Mouse (Mus musculus) hindbrain, embryonic 15.5 days (tissue): ENCODE results near the gene Cdhr2. TPM values are rescaled to one million over a fixed set of nuclear protein-coding genes. Genes with fewer than 3 reads are reported as not detected.

Source experiments
- ATAC-seq: fragments of 200-750 bp; cut with Nextera tagmentation; 2 replicates; pipeline ENCODE4 v1.8.0; 2017; ENCODE audit warnings: low read depth, moderate number of reproducible peaks, moderate TSS enrichment; ENCODE audit not compliant: low FRiP score
- H3K27ac ChIP-seq: fragments of 300-500 bp; sonication (generic); replicated peaks from 2 replicates; pipeline ENCODE4 v1.5.1; 2015; ENCODE audit warnings: mild to moderate bottlenecking, inconsistent platforms
- H3K27me3 ChIP-seq: fragments of 300-500 bp; sonication (generic); 2 replicates; pipeline ENCODE4 v1.6.1; 2015; ENCODE audit warnings: control low read depth, inconsistent platforms
- H3K36me3 ChIP-seq: fragments of 300-500 bp; sonication (generic); 2 replicates; pipeline ENCODE4 v1.6.1; 2015; ENCODE audit warnings: control low read depth, inconsistent platforms
- H3K4me1 ChIP-seq: fragments of 300-500 bp; sonication (generic); replicated peaks from 2 replicates; pipeline ENCODE4 v1.6.1; 2015; ENCODE audit warnings: control low read depth, inconsistent platforms
- H3K4me2 ChIP-seq: fragments of 300-500 bp; sonication (generic); 2 replicates; pipeline ENCODE4 v1.6.1; 2015; ENCODE audit warnings: moderate library complexity, mild to moderate bottlenecking, inconsistent platforms
- H3K4me3 ChIP-seq: fragments of 300-500 bp; sonication (generic); 2 replicates; pipeline ENCODE4 v1.5.1; 2015; ENCODE audit warnings: mild to moderate bottlenecking, inconsistent platforms
- H3K9ac ChIP-seq: fragments of 300-500 bp; sonication (generic); 2 replicates; pipeline ENCODE4 v1.6.1; 2015; ENCODE audit warnings: inconsistent platforms
- H3K9me3 ChIP-seq: fragments of 300-500 bp; sonication (generic); 2 replicates; pipeline ENCODE4 v1.6.1; 2016; ENCODE audit warnings: control low read depth, inconsistent platforms
- WGBS: fragments of 180-500 bp; shearing (Covaris S2); methylation state at CpG from one replicate; pipeline ENCODE4 v1.1.7; 2015; 5-methylcytosine and 5-hydroxymethylcytosine counted together
- polyA plus RNA-seq: library from polyadenylated mRNA; unstranded; fragments of >200 nt; fragmentation: Nextera tagmentation; extraction: Ambion mirVana; gene quantifications from 2 replicates; pipeline ENCODE4 v1.2.1, GENCODE M21; 2015

Cdhr2 gene
- 0.17 and 0.26 TPM in 2 replicates for polyA plus RNA-seq

DNA sequence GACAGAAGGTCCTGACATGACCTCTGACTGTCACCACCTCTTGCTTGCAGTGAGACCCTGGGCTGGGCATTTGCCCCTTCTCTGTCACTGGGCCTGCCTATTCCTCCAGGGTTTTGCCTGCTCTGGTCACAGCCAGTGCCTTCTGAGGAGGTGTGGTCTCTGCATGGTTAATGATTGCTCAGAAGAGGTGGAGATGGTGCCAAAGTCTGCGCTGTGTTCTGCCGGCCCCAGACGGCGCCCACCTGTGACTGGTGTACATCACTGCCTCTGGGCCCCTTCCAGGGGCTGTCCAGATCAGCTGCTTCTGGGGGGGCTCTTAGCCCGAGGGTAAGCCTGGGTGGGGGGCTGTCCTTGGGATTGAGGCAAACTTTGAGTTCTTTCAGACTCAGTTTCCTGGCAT lies at the start of gene Cdhr2:
Gene Cdhr2, plus strand, starts transcription at position 219 of the 400 bp plus-strand sequence.
- H3K9ac ChIP-seq: no peak within 1 kb of the TSS
- H3K9me3 ChIP-seq: no peaks in the 10 kb centered on the region
- H3K27ac ChIP-seq: no peak within 1 kb of the TSS
- H3K4me1 ChIP-seq: no peaks in the 10 kb centered on the region
- no peaks in the 10 kb centered on the region for H3K36me3 ChIP-seq
- no peak within 1 kb of the TSS for H3K4me2 ChIP-seq
- no peaks in the 10 kb centered on the region for H3K27me3 ChIP-seq
- no peak within 1 kb of the TSS for H3K4me3 ChIP-seq
- ATAC-seq: no peak
- 53% methylated on average over 5 of the region's 5 CpGs for WGBS

DNA sequence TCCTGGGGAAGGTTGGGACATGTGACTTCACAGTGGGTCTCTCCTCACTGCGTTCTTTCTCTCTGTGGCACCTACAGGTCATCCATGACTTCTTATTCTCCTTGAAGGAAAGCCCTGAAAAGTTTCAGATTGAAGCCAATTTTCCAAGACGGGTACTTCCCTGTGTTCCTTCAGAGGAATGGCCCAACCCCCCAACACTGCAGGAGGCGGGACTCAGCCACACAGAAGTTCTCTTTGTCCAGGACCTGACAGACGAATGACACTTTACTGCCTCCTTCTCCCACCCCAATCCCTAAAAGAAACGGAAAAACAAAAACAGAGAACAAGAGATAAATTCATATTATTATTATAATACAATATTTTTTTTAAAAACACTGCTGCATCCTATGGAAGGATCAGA lies 40.4 kb upstream of the Cdhr2 start:
- H3K27ac ChIP-seq: no peak overlapping the region
- H3K4me3 ChIP-seq: no peak overlapping the region
- H3K27me3 ChIP-seq: no peaks in the 10 kb centered on the region
- no peak overlapping the region for H3K4me2 ChIP-seq
- no peaks in the 10 kb centered on the region for H3K9me3 ChIP-seq
- H3K36me3 ChIP-seq: peaks cover 62% of the 10 kb centered on the region
- H3K9ac ChIP-seq: no peak overlapping the region
- H3K4me1 ChIP-seq: no peaks in the 10 kb centered on the region
- WGBS: 51% methylated on average over 5 of the region's 5 CpGs
- no peak for ATAC-seq

DNA sequence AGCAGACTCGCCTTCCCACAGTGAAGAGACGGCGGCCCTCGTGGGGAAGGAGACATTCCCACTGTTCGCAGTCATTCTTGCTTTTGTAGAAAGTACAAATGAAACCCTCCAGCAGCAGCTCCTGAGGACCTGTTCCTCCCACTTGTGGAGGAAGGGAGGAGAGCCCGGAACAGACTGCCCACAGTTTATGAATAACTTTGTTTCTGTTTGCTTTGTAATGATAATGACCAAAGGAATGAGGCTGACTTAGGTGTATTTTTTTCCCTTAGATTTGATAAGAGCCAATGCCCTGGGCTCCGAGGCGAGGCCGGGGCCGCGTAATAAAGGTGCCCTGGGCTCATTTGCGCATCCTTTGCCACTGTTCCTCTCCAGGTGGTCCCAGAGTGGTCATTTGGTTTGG lies 39.9 kb upstream of the Cdhr2 start:
- no peak overlapping the region for H3K4me3 ChIP-seq
- no peak for ATAC-seq
- WGBS: 77% methylated on average over 12 of the region's 12 CpGs
- H3K27ac ChIP-seq: no peak overlapping the region
- no peak overlapping the region for H3K9ac ChIP-seq
- H3K9me3 ChIP-seq: no peaks in the 10 kb centered on the region
- no peaks in the 10 kb centered on the region for H3K4me1 ChIP-seq
- H3K4me2 ChIP-seq: no peak overlapping the region
- H3K36me3 ChIP-seq: peaks cover 59% of the 10 kb centered on the region
- no peaks in the 10 kb centered on the region for H3K27me3 ChIP-seq

DNA sequence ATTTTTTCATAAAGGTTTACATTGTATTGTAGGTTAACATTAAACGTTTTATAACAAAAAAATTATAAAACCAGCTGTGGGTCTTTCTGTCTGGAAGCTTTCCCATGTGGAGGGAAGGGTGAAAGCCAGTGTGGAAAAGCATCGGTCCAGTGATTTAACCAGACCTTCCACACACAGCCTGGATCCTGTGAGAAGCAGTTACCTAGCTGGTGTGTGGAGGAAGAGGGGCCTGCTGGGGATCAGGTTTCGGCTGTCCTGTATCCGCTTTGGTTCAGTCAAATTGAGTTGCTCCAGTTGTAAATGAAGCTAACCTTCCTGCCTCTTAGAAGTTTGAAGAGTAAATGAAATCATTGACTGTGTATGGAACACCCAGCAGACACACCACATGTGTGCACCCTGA lies 37.3 kb upstream of the Cdhr2 start:
- H3K4me3 ChIP-seq: no peak overlapping the region
- no peak overlapping the region for H3K9ac ChIP-seq
- H3K9me3 ChIP-seq: no peaks in the 10 kb centered on the region
- no peak overlapping the region for H3K4me2 ChIP-seq
- no peaks in the 10 kb centered on the region for H3K4me1 ChIP-seq
- 93% methylated on average over 4 of the region's 4 CpGs for WGBS
- no peak for ATAC-seq
- H3K36me3 ChIP-seq: peaks cover 34% of the 10 kb centered on the region
- H3K27me3 ChIP-seq: no peaks in the 10 kb centered on the region
- no peak overlapping the region for H3K27ac ChIP-seq

DNA sequence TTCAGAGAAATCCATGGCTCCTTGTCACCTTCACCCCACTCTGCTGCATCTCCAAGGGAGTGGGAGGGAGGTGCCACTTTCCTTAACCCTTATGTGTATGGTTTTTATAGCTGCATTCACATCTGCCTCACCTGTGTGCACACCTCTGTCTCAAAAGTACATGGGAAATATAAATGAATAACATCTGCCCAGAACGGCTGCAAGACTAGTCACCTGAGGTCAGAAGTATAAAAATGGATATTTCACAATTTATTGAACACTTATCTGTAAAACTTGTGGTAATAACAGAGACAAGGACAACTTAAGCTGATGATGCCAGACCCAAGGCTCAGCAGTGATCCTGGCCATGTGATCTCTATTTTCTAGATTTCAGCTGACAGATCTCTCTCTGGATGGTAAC lies 36.8 kb upstream of the Cdhr2 start:
- ATAC-seq: no peak
- 91% methylated on average over 1 of the region's 1 CpGs for WGBS
- H3K4me3 ChIP-seq: no peak overlapping the region
- H3K27me3 ChIP-seq: no peaks in the 10 kb centered on the region
- H3K4me1 ChIP-seq: no peaks in the 10 kb centered on the region
- peaks cover 32% of the 10 kb centered on the region for H3K36me3 ChIP-seq
- no peak overlapping the region for H3K9ac ChIP-seq
- H3K27ac ChIP-seq: no peak overlapping the region
- H3K4me2 ChIP-seq: no peak overlapping the region
- H3K9me3 ChIP-seq: no peaks in the 10 kb centered on the region

DNA sequence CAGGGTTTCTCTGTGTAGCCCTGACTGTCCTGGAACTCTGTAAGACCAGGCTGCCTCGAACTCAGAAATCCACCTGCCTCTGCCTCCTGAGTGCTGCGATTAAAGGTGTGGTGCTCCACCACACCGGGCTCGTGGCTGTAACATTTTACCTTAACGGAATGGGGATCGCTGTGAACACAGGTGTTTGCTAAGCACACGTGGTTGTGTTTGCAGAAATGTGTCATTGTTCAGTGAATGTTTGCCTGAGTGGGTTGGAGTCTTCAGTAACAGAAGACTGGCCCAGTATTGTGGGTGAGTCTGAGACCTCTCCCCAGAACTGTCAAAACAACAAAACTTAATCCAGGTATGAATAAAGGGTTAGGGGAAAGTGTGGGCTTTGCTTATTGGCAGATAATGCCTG lies 36.2 kb upstream of the Cdhr2 start:
- H3K9ac ChIP-seq: no peak overlapping the region
- no peaks in the 10 kb centered on the region for H3K4me1 ChIP-seq
- H3K9me3 ChIP-seq: no peaks in the 10 kb centered on the region
- 97% methylated on average over 7 of the region's 7 CpGs for WGBS
- ATAC-seq: no peak
- no peak overlapping the region for H3K27ac ChIP-seq
- no peak overlapping the region for H3K4me3 ChIP-seq
- peaks cover 28% of the 10 kb centered on the region for H3K36me3 ChIP-seq
- no peaks in the 10 kb centered on the region for H3K27me3 ChIP-seq
- H3K4me2 ChIP-seq: no peak overlapping the region

DNA sequence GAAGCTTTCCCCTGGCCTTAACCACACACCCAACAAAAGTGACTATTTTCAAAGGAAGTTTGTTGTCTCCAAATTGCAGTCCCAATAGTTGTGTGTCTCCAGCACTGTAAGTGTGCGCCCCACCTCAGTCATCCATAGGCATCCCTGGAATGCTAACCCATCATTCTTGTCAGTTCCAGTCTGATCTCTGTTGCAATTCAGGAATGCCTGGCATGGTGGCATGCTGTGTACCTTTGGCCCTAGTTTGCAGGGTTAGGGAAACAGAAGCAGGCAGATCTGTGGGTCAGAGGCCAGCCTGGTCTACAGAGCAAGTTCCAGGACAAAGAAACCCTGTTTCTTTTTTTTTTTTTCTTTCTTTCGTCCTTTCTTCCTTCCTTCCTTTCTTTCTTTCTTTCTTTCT lies 30.8 kb upstream of the Cdhr2 start:
- Histone ChIP-seq H3K9me3 (no peaks in the 10 kb centered on the region), H3K27ac (no peak overlapping the region), H3K4me3 (no peak overlapping the region), H3K4me2 (no peak overlapping the region), H3K4me1 (no peaks in the 10 kb centered on the region), H3K36me3 (no peaks in the 10 kb centered on the region), H3K27me3 (no peaks in the 10 kb centered on the region), H3K9ac (no peak overlapping the region)
- ATAC-seq: no peak
- WGBS: 61% methylated on average over 2 of the region's 2 CpGs

DNA sequence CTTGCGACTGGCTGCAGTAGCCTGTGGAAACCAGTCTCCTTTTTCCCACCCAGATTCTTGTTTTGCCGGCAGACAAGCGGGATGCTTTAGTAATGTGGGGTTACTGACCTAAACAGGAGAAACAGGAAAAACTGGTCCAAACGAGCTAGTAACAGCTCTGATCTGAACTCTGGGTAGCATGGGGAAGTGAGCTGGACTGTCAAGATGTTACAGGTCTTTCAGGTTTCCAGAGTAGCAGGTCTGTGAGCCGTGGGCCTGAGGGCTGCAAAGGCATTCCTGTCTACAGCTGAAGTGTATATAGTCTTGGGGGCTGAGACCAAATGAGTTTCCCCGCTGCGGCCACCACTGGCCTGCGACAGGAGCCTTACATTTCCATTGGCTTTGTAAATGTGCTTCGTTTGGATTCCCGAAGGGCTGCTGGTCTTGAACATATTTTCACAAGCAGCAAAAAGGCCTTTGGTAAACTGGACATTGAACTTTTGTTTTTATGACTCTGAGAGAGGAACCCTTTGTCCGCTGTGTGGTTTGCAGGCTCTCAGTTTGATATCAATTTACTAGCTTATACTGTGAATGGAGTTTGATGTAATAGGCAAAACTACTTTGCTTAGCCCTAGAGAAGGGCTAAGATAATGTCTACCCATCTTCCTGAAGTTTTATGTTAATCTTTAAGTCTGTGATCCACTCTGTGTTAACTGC lies 25.2 kb upstream of the Cdhr2 start:
- H3K27ac ChIP-seq: no peak overlapping the region
- H3K4me3 ChIP-seq: no peak overlapping the region
- H3K4me2 ChIP-seq: no peak overlapping the region
- 74% methylated on average over 11 of the region's 11 CpGs for WGBS
- no peaks in the 10 kb centered on the region for H3K9me3 ChIP-seq
- ATAC-seq: no peak
- H3K4me1 ChIP-seq: no peaks in the 10 kb centered on the region
- H3K27me3 ChIP-seq: no peaks in the 10 kb centered on the region
- peaks cover 15% of the 10 kb centered on the region for H3K36me3 ChIP-seq
- no peak overlapping the region for H3K9ac ChIP-seq

DNA sequence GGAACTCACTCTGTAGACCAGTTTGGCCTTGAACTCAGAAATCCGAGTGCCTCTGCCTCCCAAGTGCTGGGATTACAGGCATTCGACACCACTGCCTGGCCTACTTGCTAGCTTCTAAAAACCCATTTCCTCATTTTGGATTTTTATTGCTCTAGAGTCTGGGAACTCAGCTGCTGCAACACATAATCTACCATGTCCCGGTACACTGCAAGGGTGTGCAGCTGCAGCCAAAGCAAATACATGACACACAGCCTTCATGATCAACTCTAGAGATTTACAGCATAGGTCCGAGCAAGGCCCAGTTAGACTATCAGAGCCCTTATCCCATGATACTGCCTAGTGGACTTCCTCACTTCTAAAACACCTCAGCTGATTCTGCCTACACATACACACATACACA lies 23.0 kb upstream of the Cdhr2 start:
- H3K36me3 ChIP-seq: peaks cover 37% of the 10 kb centered on the region
- no peak overlapping the region for H3K4me2 ChIP-seq
- no peaks in the 10 kb centered on the region for H3K9me3 ChIP-seq
- H3K4me1 ChIP-seq: no peaks in the 10 kb centered on the region
- no peak overlapping the region for H3K4me3 ChIP-seq
- WGBS: 83% methylated on average over 4 of the region's 4 CpGs
- no peak overlapping the region for H3K27ac ChIP-seq
- H3K9ac ChIP-seq: no peak overlapping the region
- no peak for ATAC-seq
- no peaks in the 10 kb centered on the region for H3K27me3 ChIP-seq

DNA sequence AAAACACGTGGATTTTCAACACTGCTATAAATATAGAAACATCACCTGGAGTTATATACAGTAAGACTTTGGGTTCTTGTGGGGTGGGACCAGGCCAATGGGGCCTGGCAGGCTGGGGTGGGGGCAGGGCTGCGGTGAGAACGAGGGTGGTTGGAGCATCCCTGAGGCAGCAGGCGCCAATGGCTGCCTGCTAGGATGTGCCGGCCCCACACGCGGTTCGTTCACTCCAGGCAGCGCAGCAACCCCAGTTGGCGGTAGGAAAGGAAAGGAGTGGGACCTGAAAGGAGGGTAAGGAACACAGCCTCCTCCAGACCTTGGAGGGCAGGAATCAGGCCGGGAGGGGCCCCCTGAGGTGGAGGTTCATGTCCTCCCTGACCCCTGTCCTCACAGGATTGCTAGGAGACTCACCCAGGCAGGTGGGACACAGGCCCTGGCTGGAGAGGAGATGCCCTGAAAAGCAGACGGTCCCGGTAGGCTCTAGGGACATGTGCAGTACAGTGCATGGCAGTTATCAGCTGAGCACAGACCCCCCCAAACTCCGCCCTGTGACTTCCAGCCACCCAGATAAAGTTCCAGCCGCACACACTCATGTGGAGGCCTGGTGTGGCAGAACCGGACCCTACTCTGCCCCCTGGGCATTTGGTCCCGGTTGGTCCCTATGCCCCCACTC lies 20.9 kb upstream of the Cdhr2 start:
- 81% methylated on average over 17 of the region's 17 CpGs for WGBS
- H3K4me3 ChIP-seq: no peak overlapping the region
- no peak overlapping the region for H3K4me2 ChIP-seq
- H3K27ac ChIP-seq: no peak overlapping the region
- H3K9me3 ChIP-seq: no peaks in the 10 kb centered on the region
- no peaks in the 10 kb centered on the region for H3K27me3 ChIP-seq
- no peak for ATAC-seq
- no peak overlapping the region for H3K9ac ChIP-seq
- peaks cover 17% of the 10 kb centered on the region for H3K4me1 ChIP-seq
- peaks cover 48% of the 10 kb centered on the region for H3K36me3 ChIP-seq

DNA sequence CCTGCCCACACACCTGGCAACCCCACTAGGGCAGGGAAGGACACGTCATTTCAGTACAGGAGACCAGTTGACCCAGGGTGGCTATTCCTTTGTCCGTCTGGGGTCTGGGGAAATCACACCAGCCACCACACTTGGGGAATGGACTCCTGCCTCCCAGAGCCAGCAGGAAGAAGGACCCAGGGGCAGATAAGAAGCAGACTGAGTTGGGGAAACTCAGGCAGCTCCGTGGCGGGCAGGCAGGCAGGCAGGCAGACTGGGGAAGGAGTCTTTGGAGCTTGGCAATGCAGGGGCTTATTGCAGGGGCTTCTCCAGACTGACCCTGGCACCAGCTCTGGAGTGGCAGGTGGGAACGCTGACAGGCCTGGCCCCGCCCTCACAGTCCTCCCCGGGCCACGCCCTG lies 20.0 kb upstream of the Cdhr2 start:
- H3K27ac ChIP-seq: no peak overlapping the region
- no peak overlapping the region for H3K4me2 ChIP-seq
- no peak for ATAC-seq
- peaks cover 26% of the 10 kb centered on the region for H3K4me1 ChIP-seq
- H3K9ac ChIP-seq: no peak overlapping the region
- no peaks in the 10 kb centered on the region for H3K9me3 ChIP-seq
- peaks cover 48% of the 10 kb centered on the region for H3K36me3 ChIP-seq
- H3K27me3 ChIP-seq: no peaks in the 10 kb centered on the region
- no peak overlapping the region for H3K4me3 ChIP-seq
- WGBS: 87% methylated on average over 8 of the region's 8 CpGs

DNA sequence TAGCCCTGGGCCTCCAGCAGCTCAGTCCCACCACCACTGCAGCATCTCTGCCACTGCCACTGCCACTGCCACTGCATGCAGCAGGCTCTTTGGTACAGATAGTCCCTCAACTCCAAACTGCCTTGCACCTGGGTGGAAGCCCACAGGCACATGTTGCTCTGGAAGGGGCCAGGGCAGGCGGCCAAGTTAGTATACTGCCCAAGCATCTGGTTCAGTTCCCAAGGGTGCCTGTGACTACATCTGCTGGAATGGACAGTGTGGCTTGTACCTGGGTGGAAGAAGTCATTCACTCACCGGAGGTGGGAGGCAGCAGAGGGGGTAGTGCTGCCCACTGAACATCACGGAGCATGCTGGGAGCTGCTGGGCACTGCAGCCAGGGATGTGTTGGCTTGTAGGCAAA lies 18.0 kb upstream of the Cdhr2 start:
- no peak overlapping the region for H3K4me2 ChIP-seq
- no peak for ATAC-seq
- 86% methylated on average over 3 of the region's 3 CpGs for WGBS
- H3K9me3 ChIP-seq: no peaks in the 10 kb centered on the region
- H3K27me3 ChIP-seq: no peaks in the 10 kb centered on the region
- H3K4me3 ChIP-seq: no peak overlapping the region
- peaks cover 48% of the 10 kb centered on the region for H3K36me3 ChIP-seq
- no peak overlapping the region for H3K27ac ChIP-seq
- no peak overlapping the region for H3K9ac ChIP-seq
- peaks cover 31% of the 10 kb centered on the region for H3K4me1 ChIP-seq
